Mouse (Mus musculus) embryonic facial prominence, embryonic 14.5 days (tissue): Measurements from ENCODE around the gene Npff. TPM values are rescaled to one million over a fixed set of nuclear protein-coding genes. Genes with fewer than 3 reads are reported as not detected.

Experiments used
- ATAC-seq: fragments of 200-750 bp; cut with Nextera tagmentation; 2 replicates; pipeline ENCODE4 v1.8.0; 2017; ENCODE audit warnings: low read depth, moderate number of reproducible peaks, moderate TSS enrichment
- DNase-seq: peaks from one replicate; pipeline ENCODE4 v3.0.0-alpha.2; 2015; ENCODE audit warnings: low spot score
- H3K27ac ChIP-seq: fragments of 300-500 bp; sonication (generic); replicated peaks from 2 replicates; pipeline ENCODE4 v1.5.1; 2014; ENCODE audit warnings: low read depth, mild to moderate bottlenecking, low read length, moderate library complexity
- H3K27me3 ChIP-seq: fragments of 300-500 bp; sonication (generic); replicated peaks from 2 replicates; pipeline ENCODE4 v1.6.1; 2014; ENCODE audit warnings: low read length; ENCODE audit not compliant: control insufficient read depth, insufficient read depth
- H3K36me3 ChIP-seq: fragments of 300-500 bp; sonication (generic); 2 replicates; pipeline ENCODE4 v1.6.1; 2014; ENCODE audit warnings: low read length, mixed read lengths; ENCODE audit not compliant: control insufficient read depth, insufficient read depth
- H3K4me1 ChIP-seq: fragments of 300-500 bp; sonication (generic); 2 replicates; pipeline ENCODE4 v1.6.1; 2014; ENCODE audit warnings: antibody characterized with exemption, low read length; ENCODE audit not compliant: control insufficient read depth, insufficient read depth
- H3K4me2 ChIP-seq: fragments of 300-500 bp; sonication (generic); 2 replicates; pipeline ENCODE4 v1.6.1; 2014; ENCODE audit warnings: low read depth, mild to moderate bottlenecking, low read length, moderate library complexity, mixed read lengths
- H3K4me3 ChIP-seq: fragments of 300-500 bp; sonication (generic); 2 replicates; pipeline ENCODE4 v1.5.1; 2014; ENCODE audit warnings: low read depth, mild to moderate bottlenecking, low read length
- H3K9ac ChIP-seq: fragments of 300-500 bp; sonication (generic); 2 replicates; pipeline ENCODE4 v1.6.1; 2014; ENCODE audit warnings: low read depth, mild to moderate bottlenecking, low read length, moderate library complexity, mixed read lengths
- H3K9me3 ChIP-seq: fragments of 300-500 bp; sonication (generic); 2 replicates; pipeline ENCODE4 v1.6.1; 2016; ENCODE audit warnings: low read length; ENCODE audit not compliant: control insufficient read depth
- WGBS: fragments of 180-500 bp; shearing (Covaris S2); extraction: QIAGEN DNeasy Blood & Tissue Kit; methylation state at CpG from one replicate; pipeline ENCODE4 v1.1.7; 2014; 5-methylcytosine and 5-hydroxymethylcytosine counted together
- polyA plus RNA-seq: library from polyadenylated mRNA; unstranded; fragments of >200 nt; fragmentation: Nextera tagmentation; extraction: Ambion mirVana; gene quantifications from 2 replicates; pipeline ENCODE4 v1.2.1, GENCODE M21; 2014

Gene Npff
- polyA plus RNA-seq, 1 experiment from 2014 or later = 2.0 TPM

DNA sequence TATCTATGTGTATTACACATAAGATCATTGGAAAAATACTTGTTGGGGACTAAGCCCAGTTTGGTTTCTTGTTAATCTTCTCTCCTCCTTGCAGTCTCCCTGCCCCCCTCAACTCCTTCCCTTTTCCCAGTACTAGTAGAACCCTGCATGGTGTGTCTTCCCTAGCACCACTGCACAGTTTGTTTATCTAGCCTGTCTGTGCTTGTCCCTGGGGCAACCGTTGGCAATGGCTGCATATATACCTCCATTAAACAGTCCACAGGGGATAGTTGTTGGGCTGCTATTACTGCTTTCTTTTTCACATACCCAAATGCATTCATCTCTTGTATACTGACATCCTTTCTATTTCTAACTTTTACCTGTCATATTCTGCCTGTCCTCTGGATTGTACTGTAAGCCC, 37.1 kb downstream of the Npff start:
- ATAC-seq = 0 out of 2 replicates have a peak, but pooled peaks have one; percentile 70
- 61% methylated on average over 1 of the region's 1 CpGs for WGBS
- no peaks in the 10 kb centered on the region for H3K4me1 ChIP-seq

DNA sequence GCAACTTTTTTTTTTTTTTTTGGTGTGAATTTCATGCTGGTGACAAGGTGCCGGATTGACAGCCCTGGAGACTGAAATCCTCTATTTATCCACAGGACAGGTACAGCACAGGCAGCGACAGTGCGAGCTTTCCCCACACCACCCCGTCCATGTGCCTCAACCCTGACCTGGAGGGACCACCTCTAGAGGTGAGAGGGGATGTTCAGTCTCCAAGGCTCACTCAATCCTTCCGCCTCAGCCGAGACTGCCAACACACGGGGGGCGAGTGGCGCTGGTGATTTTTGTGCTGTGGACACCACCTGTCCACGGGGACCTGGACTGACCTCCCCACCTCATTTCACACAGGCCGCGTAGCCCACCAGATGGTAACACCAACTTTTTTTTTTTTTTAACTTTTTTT, 38.9 kb downstream of the Npff start:
- Histone ChIP-seq H3K9me3 (no peaks in the 10 kb centered on the region), H3K9ac (no peak overlapping the region), H3K27ac (no peak overlapping the region), H3K4me2 (no peak overlapping the region), H3K4me3 (no peak overlapping the region), H3K4me1 (no peaks in the 10 kb centered on the region), H3K36me3 (peaks cover 93% of the 10 kb centered on the region), H3K27me3 (no peaks in the 10 kb centered on the region)
- DNase-seq = no peak
- ATAC-seq = no peak
- WGBS = 93% methylated on average over 12 of the region's 12 CpGs

More for the DNA sequence above, 37.1 kb downstream of the Npff start:
- no peaks in the 10 kb centered on the region for H3K9me3 ChIP-seq
- no peak overlapping the region for H3K4me3 ChIP-seq
- no peaks in the 10 kb centered on the region for H3K27me3 ChIP-seq
- no peak overlapping the region for H3K9ac ChIP-seq
- H3K4me2 ChIP-seq = no peak overlapping the region
- H3K36me3 ChIP-seq = peaks cover 92% of the 10 kb centered on the region
- no peak overlapping the region for H3K27ac ChIP-seq
- DNase-seq = peak; percentile 30

DNA sequence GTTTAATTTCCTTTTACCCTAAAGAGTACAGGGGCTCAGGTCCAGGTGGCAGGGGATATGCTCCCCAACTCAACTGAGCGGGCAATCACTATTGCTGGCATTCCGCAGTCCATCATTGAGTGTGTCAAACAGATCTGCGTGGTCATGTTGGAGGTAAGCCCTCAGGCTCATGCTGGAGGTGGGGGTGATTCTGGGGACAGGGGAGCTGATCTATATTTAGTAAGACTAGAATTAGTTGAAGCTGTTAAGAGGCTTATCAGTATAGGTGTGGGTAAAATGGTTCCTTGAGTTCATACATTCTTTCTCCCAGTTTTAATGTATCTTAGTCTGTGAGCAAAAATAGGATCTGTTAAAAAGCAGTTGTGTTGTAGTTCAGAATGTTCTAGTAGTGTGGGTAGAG, 41.6 kb downstream of the Npff start:
- H3K9ac ChIP-seq = no peak overlapping the region
- no peak for ATAC-seq
- H3K4me3 ChIP-seq = no peak overlapping the region
- H3K4me1 ChIP-seq = no peaks in the 10 kb centered on the region
- 82% methylated on average over 3 of the region's 3 CpGs for WGBS
- H3K36me3 ChIP-seq = peaks cover 90% of the 10 kb centered on the region
- H3K9me3 ChIP-seq = no peaks in the 10 kb centered on the region
- H3K27ac ChIP-seq = no peak overlapping the region
- H3K27me3 ChIP-seq = no peaks in the 10 kb centered on the region
- H3K4me2 ChIP-seq = no peak overlapping the region
- no peak for DNase-seq

DNA sequence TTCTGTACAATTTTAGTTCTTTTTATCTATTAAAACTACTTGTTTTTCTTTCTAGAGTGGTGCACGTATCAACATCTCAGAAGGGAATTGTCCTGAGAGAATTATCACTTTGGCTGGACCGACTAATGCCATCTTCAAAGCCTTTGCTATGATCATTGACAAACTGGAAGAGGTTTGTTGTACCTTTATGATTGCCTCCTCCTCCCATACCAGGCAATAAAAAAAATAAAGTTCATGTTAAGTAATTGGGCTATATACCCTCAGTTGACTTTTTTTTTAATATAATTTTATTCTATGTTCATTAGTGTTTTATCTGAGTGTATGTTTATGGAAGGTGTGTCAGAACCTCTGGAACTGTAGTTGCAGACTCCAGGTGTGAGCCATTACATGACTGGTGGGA, 50.2 kb downstream of the Npff start:
- H3K9me3 ChIP-seq = no peaks in the 10 kb centered on the region
- no peaks in the 10 kb centered on the region for H3K27me3 ChIP-seq
- DNase-seq = no peak
- no peak for ATAC-seq
- H3K9ac ChIP-seq = no peak overlapping the region
- 95% methylated on average over 2 of the region's 2 CpGs for WGBS
- H3K4me2 ChIP-seq = no peak overlapping the region
- no peak overlapping the region for H3K4me3 ChIP-seq
- peaks cover 15% of the 10 kb centered on the region for H3K4me1 ChIP-seq
- H3K27ac ChIP-seq = no peak overlapping the region
- peaks cover 64% of the 10 kb centered on the region for H3K36me3 ChIP-seq

Other genes with a start within 250 kb of the Npff start
- 64.6 and 67.2 TPM in 2 replicates for gene Mfsd5, start 245.5 kb downstream of the Npff start, polyA plus RNA-seq
- gene Espl1, start 228.7 kb downstream of the Npff start, polyA plus RNA-seq = 22.4 and 24.0 TPM in 2 replicates
- 466 and 478 TPM in 2 replicates for gene Pfdn5, start 198.8 kb downstream of the Npff start, polyA plus RNA-seq
- 79.0 and 83.2 TPM in 2 replicates for gene Myg1, start 193.2 kb downstream of the Npff start, polyA plus RNA-seq
- gene Aaas, start 174.2 kb downstream of the Npff start, polyA plus RNA-seq = 52.5 and 60.5 TPM in 2 replicates
- 31.2 and 45.0 TPM in 2 replicates for gene Sp7, start 157.8 kb downstream of the Npff start, polyA plus RNA-seq
- gene Sp1, start 118.8 kb downstream of the Npff start, polyA plus RNA-seq = 15.5 and 16.5 TPM in 2 replicates
- 0.26 and 0.96 TPM in 2 replicates for gene Amhr2, start 79.6 kb downstream of the Npff start, polyA plus RNA-seq
- 95.9 and 97.6 TPM in 2 replicates for gene Prr13, start 65.9 kb downstream of the Npff start, polyA plus RNA-seq
- 276 and 279 TPM in 2 replicates for gene Pcbp2, start 54.4 kb downstream of the Npff start, polyA plus RNA-seq
- 3.2 and 5.2 TPM in 2 replicates for gene Gm10337, start 21.2 kb downstream of the Npff start, polyA plus RNA-seq
- gene Map3k12, start 7.9 kb downstream of the Npff start, polyA plus RNA-seq = 13.0 and 15.8 TPM in 2 replicates
- gene Tarbp2, start 6.8 kb downstream of the Npff start, polyA plus RNA-seq = 68.5 and 79.0 TPM in 2 replicates
- not detected in 2 replicates for gene Gm28047, start 100.1 kb upstream of the Npff start, polyA plus RNA-seq
- 43.0 and 43.8 TPM in 2 replicates for gene Atf7, start 100.5 kb upstream of the Npff start, polyA plus RNA-seq
- gene Atp5g2, start 147.4 kb upstream of the Npff start, polyA plus RNA-seq = 82.9 and 94.1 TPM in 2 replicates
- gene Calcoco1, start 197.2 kb upstream of the Npff start, polyA plus RNA-seq = 51.1 and 51.9 TPM in 2 replicates